Mouse (Mus musculus) liver, embryonic 14.5 days (tissue): ENCODE data around the gene Rpl27. TPM values are rescaled to one million over a fixed set of nuclear protein-coding genes. Genes with fewer than 3 reads are reported as not detected.
A peak's percentile ranks its signal among the peaks of the same experiment; 100 is the strongest.

Source experiments
- ATAC-seq: fragments of 200-750 bp; cut with Nextera tagmentation; 2 replicates; pipeline ENCODE4 v1.8.0; 2017; ENCODE audit warnings: moderate number of reproducible peaks, mild to moderate bottlenecking, moderate library complexity; ENCODE audit not compliant: insufficient read depth
- DNase-seq, 3 experiments: peaks; one replicate each; pipeline ENCODE4 v3.0.0-alpha.2; 2012 to 2013; ENCODE audit warnings: low read depth in 3 of 3, low spot score in 3 of 3
- H3K27ac ChIP-seq: fragments of 300-500 bp; sonication (generic); 2 replicates; pipeline ENCODE4 v1.5.1; 2014; ENCODE audit warnings: moderate library complexity, mild to moderate bottlenecking, control low read depth, inconsistent platforms
- H3K27me3 ChIP-seq: fragments of 300-500 bp; sonication (generic); 2 replicates; pipeline ENCODE4 v1.6.1; 2014; ENCODE audit warnings: mild to moderate bottlenecking, low read length, moderate library complexity; ENCODE audit not compliant: control insufficient read depth, insufficient read depth
- H3K36me3 ChIP-seq: fragments of 300-500 bp; sonication (generic); replicated peaks from 2 replicates; pipeline ENCODE4 v1.6.1; 2014; ENCODE audit warnings: low read depth; ENCODE audit not compliant: control insufficient read depth, insufficient read depth
- H3K4me1 ChIP-seq, 2 experiments: fragments of 200-500 bp in 1 of 2; fragments of 300-500 bp in 1 of 2; sonication (generic) in 1 of 2; replicated peaks; 2 replicates each; pipeline ENCODE4 v1.6.1; 2012 to 2014; ENCODE audit warnings: antibody characterized with exemption in 1 of 2, inconsistent platforms in 1 of 2, low read length in 1 of 2; ENCODE audit not compliant: control insufficient read depth in 2 of 2, insufficient read depth in 2 of 2
- H3K4me2 ChIP-seq: fragments of 300-500 bp; sonication (generic); 2 replicates; pipeline ENCODE4 v1.6.1; 2014; ENCODE audit warnings: low read depth, mild to moderate bottlenecking, control low read depth, moderate library complexity
- H3K4me3 ChIP-seq, 2 experiments: fragments of 200-500 bp in 1 of 2; fragments of 300-500 bp in 1 of 2; sonication (generic) in 1 of 2; 2 replicates each; pipeline ENCODE4 v1.5.1; 2012 to 2014; ENCODE audit warnings: low read depth in 2 of 2, low read length in 2 of 2, mild to moderate bottlenecking in 2 of 2, control low read depth in 1 of 2, inconsistent platforms in 1 of 2, moderate library complexity in 1 of 2; ENCODE audit not compliant: insufficient read depth in 1 of 2
- H3K9ac ChIP-seq: fragments of 300-500 bp; sonication (generic); replicated peaks from 2 replicates; pipeline ENCODE4 v1.6.1; 2014; ENCODE audit warnings: mild to moderate bottlenecking, control low read depth, moderate library complexity
- H3K9me3 ChIP-seq: fragments of 300-500 bp; sonication (generic); 2 replicates; pipeline ENCODE4 v1.6.1; 2016; ENCODE audit warnings: low read length, mixed read lengths; ENCODE audit not compliant: control insufficient read depth
- CTCF ChIP-seq: IDR thresholded peaks from 2 replicates; pipeline ENCODE4 v1.5.1; 2016; ENCODE audit warnings: antibody characterized with exemption, low read depth, control low read depth
- EP300 ChIP-seq: IDR thresholded peaks from 2 replicates; pipeline ENCODE4 v1.6.1; 2016; ENCODE audit warnings: antibody characterized with exemption, low read depth
- WGBS: fragments of 180-500 bp; shearing (Covaris S2); extraction: QIAGEN DNeasy Blood & Tissue Kit; methylation state at CpG from one replicate; pipeline ENCODE4 v1.1.7; 2014; ENCODE audit not compliant: insufficient replicate concordance; 5-methylcytosine and 5-hydroxymethylcytosine counted together
- polyA plus RNA-seq, 2 experiments: library from polyadenylated mRNA; depleted of rRNA in 1 of 2; stranded (reverse) in 1 of 2; unstranded in 1 of 2; fragments of >200 nt; fragmentation: Nextera tagmentation in 1 of 2; extraction: Ambion mirVana in 1 of 2; gene quantifications; 2 replicates each; pipeline versions ENCODE4 v1.2.1 to v1.2.3; 2012 to 2014

Rpl27 gene
- polyA plus RNA-seq, 2 experiments = 295 to 987 TPM

- Histone ChIP-seq H3K4me1 (peaks cover 4 to 14% of the 10 kb centered on the region in 2 experiments; a peak in 3 of 4 replicates), H3K9me3 (no peaks in the 10 kb centered on the region), H3K9ac (no peak overlapping the region), H3K4me3 (no peak overlapping the region), H3K27ac (no peak overlapping the region), H3K27me3 (no peaks in the 10 kb centered on the region), H3K36me3 (no peaks in the 10 kb centered on the region), H3K4me2 (no peak overlapping the region)
- TF ChIP-seq CTCF = no peak
- TF ChIP-seq EP300 = no peak
- 63% methylated on average over 10 of the region's 10 CpGs for WGBS
- DNase-seq (no peak), ATAC-seq (no peak)
Measured at GRCm38 (mm10) chr11:101477552-101478211, 35.6 kb downstream of the Rpl27 start.

GRCm38 (mm10) chr11:101479171-101479635, 37.1 kb downstream of the Rpl27 start:
- Histone ChIP-seq H3K27ac (no peak overlapping the region), H3K9me3 (no peaks in the 10 kb centered on the region), H3K4me2 (no peak overlapping the region), H3K4me3 (no peak overlapping the region), H3K4me1 (peaks cover 11 to 19% of the 10 kb centered on the region in 2 experiments), H3K36me3 (no peaks in the 10 kb centered on the region), H3K9ac (no peak overlapping the region), H3K27me3 (no peaks in the 10 kb centered on the region)
- WGBS = 33% methylated on average over 18 of the region's 18 CpGs
- TF ChIP-seq EP300 = no peak
- no peak for TF ChIP-seq CTCF
- ATAC-seq (no peak), DNase-seq (no peak)

- H3K9ac ChIP-seq = no peak overlapping the region
- no peak for DNase-seq
- H3K4me3 ChIP-seq = no peak overlapping the region
- no peaks in the 10 kb centered on the region for H3K9me3 ChIP-seq
- no peak overlapping the region for H3K27ac ChIP-seq
- no peaks in the 10 kb centered on the region for H3K36me3 ChIP-seq
- 36% methylated on average over 6 of the region's 6 CpGs for WGBS
- TF ChIP-seq EP300 = no peak
- no peak for TF ChIP-seq CTCF
- H3K27me3 ChIP-seq = no peaks in the 10 kb centered on the region
- peaks cover 28 to 35% of the 10 kb centered on the region in 2 experiments for H3K4me1 ChIP-seq
- H3K4me2 ChIP-seq = no peak overlapping the region
- ATAC-seq = no peak
Measured at GRCm38 (mm10) chr11:101480912-101481311, 38.8 kb downstream of the Rpl27 start.

- no peak overlapping the region for H3K9ac ChIP-seq
- peaks cover 19% of the 10 kb centered on the region for H3K36me3 ChIP-seq
- peak overlapping the region; percentile 42; the same call in 1 of the 2 replicates for H3K4me2 ChIP-seq
- no peak for TF ChIP-seq EP300
- no peak for TF ChIP-seq CTCF
- no peak overlapping the region for H3K4me3 ChIP-seq
- WGBS = 21% methylated on average over 3 of the region's 3 CpGs
- no peaks in the 10 kb centered on the region for H3K9me3 ChIP-seq
- DNase-seq = no peak
- H3K4me1 ChIP-seq = peaks cover 34 to 45% of the 10 kb centered on the region in 2 experiments
- H3K27me3 ChIP-seq = no peaks in the 10 kb centered on the region
- ATAC-seq = no peak
- H3K27ac ChIP-seq = no peak overlapping the region
Measured at GRCm38 (mm10) chr11:101483804-101484203, 41.7 kb downstream of the Rpl27 start.

GRCm38 (mm10) chr11:101484245-101484644, 42.1 kb downstream of the Rpl27 start:
- DNase-seq = no peak
- TF ChIP-seq EP300 (peak; percentile 32; the same call in 1 of the 2 replicates), CTCF (no peak)
- WGBS = 11% methylated on average over 6 of the region's 6 CpGs
- peak overlapping the region; percentile 23 for H3K9ac ChIP-seq
- H3K4me3 ChIP-seq = no peak overlapping the region
- H3K4me1 ChIP-seq = peaks cover 34 to 45% of the 10 kb centered on the region in 2 experiments
- H3K27me3 ChIP-seq = no peaks in the 10 kb centered on the region
- peak; percentile 51; the same call in 1 of the 2 replicates for ATAC-seq
- peak overlapping the region; percentile 42 for H3K4me2 ChIP-seq
- peaks cover 23% of the 10 kb centered on the region for H3K36me3 ChIP-seq
- H3K27ac ChIP-seq = peak overlapping the region; percentile 72
- no peaks in the 10 kb centered on the region for H3K9me3 ChIP-seq
